Mouse (Mus musculus) ES-Bruce4 (cell line): ENCODE measurements around the gene Pcdh9.

Experiments
- CTCF ChIP-seq: IDR thresholded peaks from one replicate; pipeline ENCODE4 v1.8.1; 2011; ENCODE audit warnings: low read depth, low read length
- EP300 ChIP-seq: IDR thresholded peaks from 2 replicates; pipeline ENCODE4 v1.6.1; 2011; ENCODE audit warnings: low read depth, low read length; ENCODE audit not compliant: insufficient read depth
- POLR2A ChIP-seq: IDR thresholded peaks from one replicate; pipeline ENCODE4 v1.8.1; 2011; ENCODE audit warnings: low read length; ENCODE audit not compliant: insufficient read depth

- no peak for TF ChIP-seq CTCF
- no peak for TF ChIP-seq POLR2A
- TF ChIP-seq EP300, result no peak
Observed at GRCm38 (mm10) chr14:93700916-93701315, 189.6 kb downstream of the Pcdh9 start.
